Mouse (Mus musculus) CD4-positive, CD25-positive, alpha-beta regulatory T cell, adult 2 months (primary cell): ENCODE results near the gene Rnf43.
A peak's percentile ranks its signal among the peaks of the same experiment; 100 is the strongest.

Experiments used
- DNase-seq: peaks from one replicate; pipeline ENCODE4 v3.0.0-alpha.2; 2012; ENCODE audit warnings: low read depth, low spot score

Rnf43 gene

GRCm38 (mm10) chr11:87758957-87759608 is 96.6 kb downstream of the Rnf43 start:
- peak; percentile 76 for DNase-seq

GRCm38 (mm10) chr11:87759609-87760005 is 97.1 kb downstream of the Rnf43 start:
- peak; percentile 89 for DNase-seq

- DNase-seq: peak; percentile 70
These were observed 98.0 kb downstream of the Rnf43 start, which contains the start of gene Tspoap1 for GRCm38 (mm10) chr11:87760301-87761081. Tspoap1 (plus strand) TSS chr11:87760541.

- no peak for DNase-seq
These were observed 98.7 kb downstream of the Rnf43 start for GRCm38 (mm10) chr11:87761181-87761721.

- peak; percentile 44 for DNase-seq
These were observed 99.5 kb downstream of the Rnf43 start for GRCm38 (mm10) chr11:87761806-87762701.

GRCm38 (mm10) chr11:87762702-87763385 is 100.3 kb downstream of the Rnf43 start:
- no peak for DNase-seq

GRCm38 (mm10) chr11:87763511-87763987 is 101.0 kb downstream of the Rnf43 start:
- DNase-seq: peak; percentile 53

GRCm38 (mm10) chr11:87763988-87764876 is 101.7 kb downstream of the Rnf43 start:
- DNase-seq: peak; percentile 58

GRCm38 (mm10) chr11:87768745-87769144 is 106.2 kb downstream of the Rnf43 start:
- DNase-seq: no peak

- peak; percentile 91 for DNase-seq
These were observed 108.5 kb downstream of the Rnf43 start for GRCm38 (mm10) chr11:87770989-87771388.

- DNase-seq: no peak
These were observed 109.8 kb downstream of the Rnf43 start for GRCm38 (mm10) chr11:87772354-87772753.

- peak; percentile 38 for DNase-seq
These were observed 115.7 kb downstream of the Rnf43 start for GRCm38 (mm10) chr11:87778100-87778765.

- DNase-seq: no peak
These were observed 116.4 kb downstream of the Rnf43 start for GRCm38 (mm10) chr11:87778915-87779314.

- DNase-seq: no peak
These were observed 116.9 kb downstream of the Rnf43 start for GRCm38 (mm10) chr11:87779392-87779791.

- DNase-seq: no peak
These were observed 117.6 kb downstream of the Rnf43 start for GRCm38 (mm10) chr11:87780130-87780529.
